Mouse (Mus musculus) liver, embryonic 14.5 days (tissue): ENCODE measurements around the gene Mrps6.

ENCODE experiments used
- CTCF ChIP-seq: IDR thresholded peaks from 2 replicates; pipeline ENCODE4 v1.5.1; 2016; ENCODE audit warnings: antibody characterized with exemption, low read depth, control low read depth
- EP300 ChIP-seq: IDR thresholded peaks from 2 replicates; pipeline ENCODE4 v1.6.1; 2016; ENCODE audit warnings: antibody characterized with exemption, low read depth

DNA sequence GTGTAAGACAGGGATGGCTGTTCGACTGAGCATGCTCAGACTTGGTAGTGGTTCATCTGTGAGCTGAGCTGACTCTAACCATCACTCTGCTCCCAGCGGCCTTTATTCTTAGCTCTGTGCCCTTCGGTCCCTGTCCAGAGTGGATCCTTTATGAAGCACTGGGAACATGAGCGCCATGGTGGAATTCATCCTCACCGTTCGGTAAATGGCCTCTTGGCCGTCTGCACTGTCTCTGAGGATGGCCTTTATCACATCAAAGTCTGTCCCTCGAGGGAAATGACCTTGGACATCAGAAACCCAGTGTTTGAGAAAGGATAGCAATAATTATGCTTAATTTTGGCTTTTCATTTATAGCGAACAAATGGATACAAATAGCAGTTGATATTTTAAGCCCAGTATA is 82.3 kb downstream of the Mrps6 start:
- no peak for TF ChIP-seq CTCF
- no peak for TF ChIP-seq EP300
